Mouse (Mus musculus): ENCODE results near the gene Nyap1. TPM values are rescaled to one million over a fixed set of nuclear protein-coding genes. Genes with fewer than 3 reads are reported as not detected.
"Not testable (repeated sequence)": the region's sequence is repeated elsewhere in the genome, so short reads cannot be mapped to it uniquely, and the experiment has no call there.

Nyap1 gene
- polyA plus RNA-seq, 3 experiments from 2014 or later, result 0.12 to 0.20 TPM; not detected in 1

- ATAC-seq, result no peak
Observed at GRCm38 (mm10) chr5:137768475-137768874, 27.1 kb upstream of the Nyap1 start.

- ATAC-seq, result peak; percentile 38
Observed at GRCm38 (mm10) chr5:137766270-137766669, 24.9 kb upstream of the Nyap1 start.

GRCm38 (mm10) chr5:137764609-137765340, 23.4 kb upstream of the Nyap1 start:
- no peak for ATAC-seq

- peak; percentile 63 for ATAC-seq
Observed at GRCm38 (mm10) chr5:137759971-137760412, 18.6 kb upstream of the Nyap1 start.

GRCm38 (mm10) chr5:137758921-137759534, 17.6 kb upstream of the Nyap1 start:
- ATAC-seq, result no peak

GRCm38 (mm10) chr5:137757887-137758286, 16.5 kb upstream of the Nyap1 start:
- ATAC-seq, result no peak

- peak; percentile 70 for ATAC-seq
Observed at GRCm38 (mm10) chr5:137756882-137757661, 15.7 kb upstream of the Nyap1 start.

- ATAC-seq, result no peak
Observed at GRCm38 (mm10) chr5:137756106-137756505, 14.7 kb upstream of the Nyap1 start.

GRCm38 (mm10) chr5:137755425-137755824, 14.0 kb upstream of the Nyap1 start:
- no peak for ATAC-seq

- ATAC-seq, result no peak
Observed at GRCm38 (mm10) chr5:137753111-137753832, 11.9 kb upstream of the Nyap1 start.

- no peak for ATAC-seq
Observed at GRCm38 (mm10) chr5:137751988-137752387, 10.6 kb upstream of the Nyap1 start.

- ATAC-seq, result no peak
Observed at GRCm38 (mm10) chr5:137751221-137751887, 9.9 kb upstream of the Nyap1 start.

GRCm38 (mm10) chr5:137750212-137750611, 8.8 kb upstream of the Nyap1 start:
- not testable (repeated sequence) for ATAC-seq

GRCm38 (mm10) chr5:137749196-137749836, 7.9 kb upstream of the Nyap1 start:
- ATAC-seq, result peak; percentile 36

GRCm38 (mm10) chr5:137748130-137748770, 6.8 kb upstream of the Nyap1 start:
- ATAC-seq, result no peak

- ATAC-seq, result no peak
Observed at GRCm38 (mm10) chr5:137747326-137747961, 6.0 kb upstream of the Nyap1 start.

GRCm38 (mm10) chr5:137746851-137747325, 5.5 kb upstream of the Nyap1 start:
- ATAC-seq, result no peak

GRCm38 (mm10) chr5:137746282-137746850, 5.0 kb upstream of the Nyap1 start:
- ATAC-seq, result peak; percentile 10

- ATAC-seq, result peak; percentile 78
Observed at GRCm38 (mm10) chr5:137745214-137746171, 4.1 kb upstream of the Nyap1 start, which contains the start of gene Tsc22d4. Gene Tsc22d4 (plus strand): TSS chr5:137745730.

Measured in inflammation-experienced regulatory T-cells, adult 6 months (primary cell).